Mouse (Mus musculus): ENCODE results near the gene Zfp617.
"Not testable (repeated sequence)": the region's sequence is repeated elsewhere in the genome, so short reads cannot be mapped to it uniquely, and the experiment has no call there.

DNA sequence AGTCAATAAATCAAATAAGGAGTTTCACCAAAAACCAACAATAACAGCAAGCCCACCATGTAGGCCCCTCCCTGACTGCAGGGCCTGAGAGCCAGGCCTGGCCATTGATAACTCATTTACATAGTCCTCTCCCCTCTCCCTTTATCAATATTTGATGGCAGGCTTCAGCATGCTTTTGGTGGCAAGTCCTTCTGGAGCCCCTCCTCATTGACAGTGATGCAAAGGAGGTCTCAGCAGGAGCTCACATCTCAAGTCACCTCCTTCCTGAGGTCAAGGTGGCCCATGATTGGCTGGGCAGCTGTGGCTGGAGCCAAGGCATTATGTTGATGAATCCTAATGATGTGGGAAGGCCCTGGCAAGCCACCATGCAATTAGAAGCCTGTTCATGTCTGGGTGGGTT is 46.4 kb upstream of the Zfp617 start:
- TF ChIP-seq CTCF (IDR thresholded peaks at IDR 0.05; ENCODE audit: borderline replicate concordance, extremely low read depth, insufficient read depth, insufficient read length); POLR2A (IDR thresholded peaks at IDR 0.05; ENCODE audit: borderline replicate concordance, extremely low read depth, insufficient read depth, insufficient read length, poor library complexity, severe bottlenecking): not testable (repeated sequence)

All from brain, embryonic 14.5 days (tissue).